Mouse (Mus musculus) spleen, postnatal 10 days (tissue): ENCODE measurements at regions not wholly inside any gene's neighbourhood (a gene's known extent, or its start where the extent isn't known, plus 50 kb on each side); places are given as distances from the start of the nearest gene placed in this dataset.

Source experiments
- DNase-seq, 2 experiments: peaks; one replicate each; pipeline ENCODE4 v3.0.0; 2021 to 2022; ENCODE audit warnings: low spot score in 2 of 2

DNA sequence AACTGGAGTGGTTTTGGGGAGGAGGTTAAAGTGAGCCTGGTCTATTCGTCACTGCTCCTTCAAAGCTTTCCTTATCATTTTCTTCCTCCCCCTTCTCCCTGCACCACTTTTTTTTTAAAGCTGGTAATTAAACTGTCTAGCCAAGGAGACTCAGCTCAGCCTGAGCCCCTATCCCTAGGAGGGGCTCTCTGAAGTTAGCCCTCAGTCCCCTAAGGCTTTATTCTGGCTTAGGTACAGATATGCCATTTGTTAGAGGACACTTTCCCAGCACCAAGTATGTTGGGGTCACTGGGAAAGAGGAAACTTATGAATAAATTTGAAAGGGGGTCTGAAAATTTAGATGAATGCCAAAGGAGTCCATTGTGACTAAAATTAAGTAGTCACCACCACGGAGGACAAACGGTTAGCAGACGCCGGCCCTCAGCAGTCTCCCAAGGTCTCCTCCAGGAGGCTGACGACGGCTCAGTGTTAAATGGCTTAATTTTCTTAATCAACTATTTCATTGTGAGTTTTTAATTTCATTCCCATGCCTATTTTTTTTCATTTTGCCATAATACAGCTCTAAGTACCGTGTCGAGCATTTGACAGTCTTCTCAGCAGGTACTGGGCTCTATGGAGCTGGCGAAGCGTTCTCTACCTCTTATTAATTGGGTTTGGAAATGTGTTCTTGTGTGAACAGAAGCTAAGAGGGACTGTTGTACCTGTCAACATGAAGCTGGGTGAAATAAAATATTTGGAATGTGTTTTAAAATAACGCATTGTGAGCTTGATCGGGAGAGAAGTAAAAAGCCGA lies 370.6 kb upstream of the Cited2 start:
- DNase-seq = no peak

DNA sequence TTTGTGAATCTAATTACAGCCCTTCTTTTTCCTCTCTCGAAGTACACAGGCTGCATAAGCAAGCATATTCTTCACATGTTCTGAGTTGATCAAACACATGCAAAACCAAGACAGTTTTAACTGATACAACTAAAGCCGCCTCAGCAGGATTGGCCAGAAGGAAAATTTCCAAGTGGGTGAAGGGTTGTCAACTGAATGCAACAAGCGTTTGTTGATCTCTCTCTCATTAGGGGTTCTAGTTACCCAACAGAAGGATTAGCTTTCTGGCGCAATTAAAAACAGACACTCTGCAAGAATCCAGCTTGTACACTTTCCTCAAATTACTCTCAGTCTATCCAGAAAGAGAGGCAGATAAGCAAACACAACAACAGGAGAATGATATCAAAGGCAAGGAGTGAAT lies 367.5 kb upstream of the Cited2 start:
- no peak for DNase-seq

DNA sequence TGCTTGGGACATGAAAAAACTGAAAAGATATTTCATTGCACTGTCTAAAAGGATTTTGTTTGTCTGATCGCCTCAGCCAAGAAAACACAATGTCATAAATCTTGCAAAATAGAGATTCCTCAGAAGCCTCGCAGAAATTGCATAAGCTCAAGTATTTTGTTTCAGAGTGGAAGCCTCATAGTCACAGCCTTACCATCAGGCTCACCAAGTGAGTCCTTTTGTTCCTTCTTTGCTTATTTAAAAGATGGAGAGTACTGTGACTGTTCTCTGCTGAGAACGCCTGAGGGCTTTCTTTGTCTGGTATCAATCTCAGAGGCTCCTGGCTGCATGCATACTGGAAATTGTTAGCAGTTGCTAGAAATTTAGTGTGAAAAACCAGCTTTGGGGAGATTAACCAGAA lies 367.0 kb upstream of the Cited2 start:
- DNase-seq = no peak

DNA sequence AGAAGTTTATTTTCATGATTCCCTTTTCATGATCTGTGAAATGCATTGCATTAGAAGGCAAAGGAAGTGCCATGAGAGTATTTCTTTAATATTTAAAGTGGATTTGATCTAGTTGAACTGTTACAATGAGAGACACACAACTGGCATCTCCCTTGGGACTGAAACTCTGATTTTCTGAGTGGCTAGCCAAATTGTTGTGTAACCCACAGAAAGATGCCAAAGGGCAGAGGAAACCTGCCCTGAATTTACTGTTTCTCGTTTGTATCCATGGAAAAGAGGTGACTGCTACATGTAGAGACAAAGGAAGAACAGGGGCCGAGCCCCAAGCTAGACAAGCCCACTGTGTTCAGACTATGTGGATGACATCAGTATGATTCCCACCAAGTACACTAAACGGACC lies 360.4 kb upstream of the Cited2 start:
- no peak for DNase-seq

DNA sequence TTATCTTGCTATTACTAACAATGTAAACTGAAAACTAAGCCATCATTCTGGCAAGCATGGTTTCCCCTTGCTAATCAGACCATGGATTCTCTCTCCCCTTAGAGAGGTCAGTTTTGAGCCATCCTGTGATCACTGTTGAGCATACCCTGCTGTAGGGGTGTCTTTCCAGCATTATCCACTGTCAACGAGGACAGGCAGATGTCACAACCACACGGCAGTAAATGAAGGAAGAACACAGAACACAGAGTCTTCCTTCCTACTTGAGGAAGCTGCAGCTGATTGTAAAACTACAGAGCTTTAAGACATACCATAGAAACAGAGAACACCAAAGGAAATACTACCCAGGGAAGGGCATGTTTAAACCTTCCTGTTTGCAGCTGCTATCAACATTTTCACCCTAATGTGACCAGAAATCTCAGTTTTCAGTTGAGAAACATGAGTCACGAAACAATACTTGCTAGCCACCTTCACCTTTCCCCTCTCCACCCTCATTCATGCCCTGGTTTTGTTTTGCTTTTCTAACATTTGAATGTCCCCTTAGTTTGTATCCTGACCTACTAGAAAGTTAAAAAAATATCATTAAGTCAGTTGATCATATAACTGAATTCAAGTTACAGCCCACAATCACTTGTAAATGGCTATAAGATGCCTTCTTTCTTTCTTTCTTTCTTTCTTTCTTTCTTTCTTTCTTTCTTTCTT lies 356.8 kb upstream of the Cited2 start:
- no peak for DNase-seq

DNA sequence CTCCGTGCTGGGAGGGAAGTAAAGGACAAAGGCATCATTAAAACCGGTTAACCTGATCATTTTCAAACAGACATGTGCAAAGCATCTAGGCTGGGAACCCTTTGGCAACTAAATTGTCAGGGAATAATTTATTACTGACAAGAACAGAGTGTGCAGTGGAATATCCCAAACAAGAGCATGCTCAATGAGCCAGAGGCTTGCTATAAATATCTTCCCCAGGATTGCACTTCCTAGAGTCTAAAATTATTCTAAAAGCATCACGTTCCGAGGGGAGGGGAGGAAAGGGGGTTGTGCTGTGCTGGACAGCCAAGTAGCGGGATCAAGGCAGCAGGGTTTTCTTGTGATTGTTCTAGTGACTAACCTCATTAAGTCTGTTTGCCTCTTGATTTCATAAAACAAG lies 356.0 kb upstream of the Cited2 start:
- DNase-seq = no peak

DNA sequence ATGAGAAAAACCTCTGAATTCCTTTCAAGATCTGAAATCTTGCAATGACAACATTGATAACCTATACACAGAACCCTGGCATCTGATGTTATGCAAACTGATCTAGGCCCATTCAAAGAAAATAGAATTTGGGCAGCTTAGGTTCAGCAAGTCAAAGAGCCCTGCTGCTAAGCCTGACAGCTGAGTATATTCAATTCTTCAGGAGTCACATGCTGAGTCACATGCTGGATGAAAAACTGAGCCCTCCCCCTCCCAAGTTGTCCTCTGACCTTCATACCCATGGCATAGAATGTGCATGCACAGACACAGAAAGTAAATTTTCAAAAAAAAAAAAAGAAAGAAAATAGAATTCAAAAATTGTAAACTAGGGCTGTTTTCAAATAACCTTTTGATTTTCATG lies 355.6 kb upstream of the Cited2 start:
- no peak for DNase-seq

DNA sequence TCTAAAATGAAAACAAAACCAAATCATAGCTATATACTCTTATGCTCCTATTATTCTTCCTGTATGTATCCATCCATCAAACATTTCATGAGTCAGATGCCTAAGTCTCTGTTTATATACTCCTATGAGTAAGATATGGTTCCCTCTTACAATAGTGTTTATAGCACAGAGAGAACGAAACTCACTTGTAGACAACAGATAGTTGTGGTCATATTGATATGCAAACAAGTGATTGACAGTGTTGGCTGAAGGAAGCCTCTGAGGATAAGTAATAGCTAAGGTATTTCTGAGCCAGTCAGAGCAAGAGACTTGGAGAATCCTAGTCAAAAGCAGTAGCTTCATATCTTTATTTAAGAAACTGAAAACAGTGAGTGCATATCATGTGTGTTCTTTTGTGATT lies 354.4 kb upstream of the Cited2 start:
- DNase-seq = no peak

DNA sequence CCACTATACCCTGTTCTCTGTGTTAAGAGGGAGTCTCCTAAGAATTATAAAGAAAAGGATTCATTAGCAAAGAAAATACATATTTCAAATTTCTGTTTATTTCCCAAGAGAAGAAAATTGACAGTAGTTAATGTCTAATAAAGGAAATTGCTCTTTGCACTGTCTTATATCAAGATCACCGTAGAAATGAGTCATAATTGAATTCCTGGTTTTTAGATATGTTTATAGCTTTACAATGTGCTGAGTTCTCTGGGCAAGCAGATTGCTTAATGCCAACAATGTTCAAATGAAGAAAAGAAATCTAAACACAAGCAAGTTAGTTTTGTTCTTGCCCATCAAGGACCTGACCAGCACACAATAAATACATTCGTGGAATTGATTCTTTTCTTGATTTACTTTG lies 350.1 kb upstream of the Cited2 start:
- no peak for DNase-seq

DNA sequence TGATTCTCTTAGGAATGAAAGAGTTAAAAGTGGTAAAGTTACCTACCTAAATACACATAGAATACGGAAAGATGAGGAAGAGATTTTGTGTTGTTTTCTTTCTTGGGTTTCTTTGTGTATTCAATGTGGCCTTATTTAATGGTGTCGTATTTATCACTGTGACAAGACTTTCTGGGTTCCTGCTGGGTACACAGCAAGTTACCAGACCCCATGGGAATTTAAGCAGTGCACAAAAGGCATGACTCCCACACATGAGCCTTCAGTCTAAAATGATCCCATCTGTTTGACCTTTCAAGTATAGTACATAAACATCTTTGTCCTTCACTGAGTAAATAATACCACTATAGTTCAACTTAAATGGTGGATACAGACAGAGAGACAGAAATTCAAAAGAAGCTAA lies 349.0 kb upstream of the Cited2 start:
- DNase-seq = no peak

DNA sequence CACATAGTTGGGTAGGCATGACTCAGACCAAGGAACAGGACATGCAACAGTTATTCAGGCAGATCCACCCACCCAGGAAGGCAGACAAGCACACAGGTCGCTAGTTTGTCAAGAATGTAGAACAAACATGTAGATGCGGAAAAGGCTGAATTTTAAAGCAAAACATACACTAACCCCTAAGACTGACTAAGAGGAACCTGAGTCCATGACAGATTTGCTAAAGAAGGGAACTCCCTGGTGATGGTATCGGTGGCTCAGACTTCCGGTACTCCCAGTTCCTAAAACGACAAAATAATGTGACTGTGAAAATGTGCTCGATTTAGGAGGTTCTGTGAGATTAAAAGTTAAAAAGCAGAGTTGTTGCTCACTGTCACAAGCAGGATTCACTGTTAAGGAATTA lies 340.0 kb upstream of the Cited2 start:
- DNase-seq = no peak

DNA sequence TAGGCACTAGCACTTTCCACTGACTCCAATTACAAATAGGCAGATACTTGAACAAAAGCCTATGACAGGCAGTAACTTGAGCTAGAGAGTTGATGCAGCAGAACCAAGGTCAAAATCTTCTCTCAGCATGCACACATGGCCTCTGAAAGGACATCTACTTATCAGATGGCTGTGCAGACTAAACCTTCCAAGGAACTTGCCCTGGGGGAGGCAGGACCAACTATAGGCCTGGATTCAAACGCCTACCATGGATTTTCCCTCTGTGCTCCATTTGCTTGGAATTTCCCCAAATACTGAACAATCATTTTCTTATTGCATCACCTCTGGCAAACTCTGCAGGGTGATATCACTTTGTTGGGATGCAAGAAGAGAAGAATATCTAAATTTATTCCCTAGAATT lies 337.8 kb upstream of the Cited2 start:
- no peak for DNase-seq

DNA sequence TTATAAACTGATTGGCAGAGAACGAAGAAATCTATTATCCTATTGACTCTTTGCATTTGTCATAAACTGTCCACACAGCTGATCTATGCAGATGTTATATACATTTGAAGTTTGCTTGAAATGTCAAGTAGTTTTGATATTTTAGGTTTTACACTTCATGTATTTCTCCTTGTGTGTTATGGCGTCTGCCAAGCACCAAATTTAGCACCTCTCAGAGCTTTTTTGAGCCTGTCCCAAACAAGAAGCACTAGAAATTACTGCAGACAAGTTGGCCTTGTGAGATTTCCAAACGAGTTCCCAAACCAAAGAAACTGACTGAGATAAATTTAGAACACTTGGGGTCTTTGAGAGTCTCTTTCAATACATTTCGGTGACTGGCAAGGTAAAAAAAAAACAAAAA lies 335.7 kb upstream of the Cited2 start:
- no peak for DNase-seq

DNA sequence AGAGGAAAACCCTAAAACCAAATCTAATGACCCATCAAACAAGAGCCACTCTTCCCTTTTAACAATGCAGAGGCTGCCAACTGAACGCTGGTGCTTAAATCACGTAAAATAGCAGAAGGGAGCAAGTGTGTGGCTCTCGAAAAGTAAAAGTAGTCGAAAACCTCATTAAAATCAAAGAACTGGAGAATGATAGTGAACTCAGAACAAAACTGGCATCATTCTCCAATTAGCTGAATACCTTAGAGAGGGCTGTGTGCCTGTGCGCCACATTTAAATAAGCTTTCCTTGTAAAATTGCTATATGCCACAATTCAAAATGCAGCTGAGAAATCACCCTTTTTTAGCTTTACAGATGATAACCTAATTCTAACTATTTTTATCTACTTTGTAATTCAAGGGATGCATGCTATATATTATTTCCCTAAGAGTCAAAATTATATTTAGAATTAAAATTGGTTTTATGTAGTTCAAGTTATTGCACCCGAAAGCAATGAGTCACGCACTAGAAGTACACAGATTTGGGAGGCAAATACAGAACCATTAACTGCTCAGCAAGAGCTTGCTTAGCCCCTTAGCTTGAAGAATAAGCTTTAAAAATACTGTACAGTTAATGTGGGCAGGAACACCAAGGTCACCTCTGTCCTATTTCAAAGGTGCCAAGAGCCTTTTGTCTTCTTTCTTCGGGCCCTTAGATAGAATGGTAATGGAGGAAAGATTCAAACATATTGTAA lies 327.4 kb upstream of the Cited2 start:
- DNase-seq = no peak

DNA sequence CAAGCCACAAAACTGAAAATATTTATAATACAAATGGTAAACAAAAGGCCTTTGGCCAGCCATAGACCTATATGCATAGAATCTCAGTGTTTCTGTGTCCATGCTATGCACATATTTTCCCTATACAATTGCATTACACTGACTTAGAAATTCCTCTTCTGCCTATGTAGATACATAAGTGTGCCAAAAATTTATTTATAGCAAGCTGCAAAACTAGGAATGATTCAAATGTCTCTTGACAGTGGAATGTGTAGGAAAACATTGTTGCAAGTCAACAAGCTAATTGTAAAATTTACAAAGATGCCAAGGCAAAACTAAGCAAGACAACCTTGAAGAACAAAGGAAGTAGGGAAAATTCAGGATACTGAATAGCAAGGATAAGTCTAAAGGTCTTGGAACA lies 319.1 kb upstream of the Cited2 start:
- DNase-seq = no peak

DNA sequence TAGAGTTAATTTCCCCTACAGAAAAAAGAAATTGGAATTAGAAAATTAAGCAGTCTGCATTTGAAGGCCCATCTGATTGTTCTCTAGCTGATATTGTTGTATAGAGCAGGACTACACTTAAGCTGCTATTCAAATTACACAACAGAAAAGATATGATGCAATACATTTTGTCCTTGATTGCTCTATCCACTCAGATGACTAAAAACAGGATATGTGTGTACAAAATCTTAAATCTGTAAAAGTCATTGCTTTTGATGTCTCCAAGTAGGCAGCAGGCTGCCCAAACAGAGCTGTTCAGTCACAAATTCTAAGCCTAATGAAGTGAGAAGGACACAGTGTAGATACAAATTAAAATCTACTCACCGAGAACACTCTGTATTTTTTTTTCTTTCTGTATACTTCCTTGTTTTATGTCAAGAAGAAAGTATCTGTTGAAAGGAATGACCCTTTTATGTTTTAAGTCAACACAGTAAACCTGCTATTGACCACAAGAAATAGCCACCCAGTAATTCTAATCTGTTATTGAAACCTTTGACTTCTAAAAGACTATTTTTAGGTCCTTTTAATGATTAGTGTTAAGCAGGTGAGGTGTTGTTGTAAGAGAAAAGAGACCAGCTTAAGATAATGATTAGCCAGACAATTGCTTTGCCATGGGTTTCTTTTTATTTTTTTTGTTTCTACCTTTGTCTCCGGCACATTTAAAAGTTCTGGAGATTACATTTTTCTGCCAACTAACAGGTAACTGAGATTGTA lies 315.0 kb upstream of the Cited2 start:
- no peak for DNase-seq

DNA sequence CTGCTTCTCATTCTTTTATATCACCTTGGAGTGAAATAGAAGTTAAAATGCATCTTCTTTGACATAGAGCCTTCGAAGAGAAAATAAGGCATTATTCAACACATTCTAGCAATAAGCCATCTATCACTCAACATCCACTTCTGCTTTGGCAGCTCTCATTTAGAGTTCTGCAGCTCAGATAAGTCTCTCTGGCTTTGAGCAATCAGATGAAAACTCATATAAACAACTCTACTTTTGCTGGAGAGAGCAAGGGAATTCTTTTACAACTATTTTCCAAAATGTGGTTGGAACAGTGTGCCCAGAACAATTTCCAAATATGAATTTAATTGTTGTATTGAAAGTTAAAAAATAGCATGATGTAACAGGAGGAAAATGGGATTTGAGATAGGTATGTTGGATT lies 314.2 kb upstream of the Cited2 start:
- no peak for DNase-seq

DNA sequence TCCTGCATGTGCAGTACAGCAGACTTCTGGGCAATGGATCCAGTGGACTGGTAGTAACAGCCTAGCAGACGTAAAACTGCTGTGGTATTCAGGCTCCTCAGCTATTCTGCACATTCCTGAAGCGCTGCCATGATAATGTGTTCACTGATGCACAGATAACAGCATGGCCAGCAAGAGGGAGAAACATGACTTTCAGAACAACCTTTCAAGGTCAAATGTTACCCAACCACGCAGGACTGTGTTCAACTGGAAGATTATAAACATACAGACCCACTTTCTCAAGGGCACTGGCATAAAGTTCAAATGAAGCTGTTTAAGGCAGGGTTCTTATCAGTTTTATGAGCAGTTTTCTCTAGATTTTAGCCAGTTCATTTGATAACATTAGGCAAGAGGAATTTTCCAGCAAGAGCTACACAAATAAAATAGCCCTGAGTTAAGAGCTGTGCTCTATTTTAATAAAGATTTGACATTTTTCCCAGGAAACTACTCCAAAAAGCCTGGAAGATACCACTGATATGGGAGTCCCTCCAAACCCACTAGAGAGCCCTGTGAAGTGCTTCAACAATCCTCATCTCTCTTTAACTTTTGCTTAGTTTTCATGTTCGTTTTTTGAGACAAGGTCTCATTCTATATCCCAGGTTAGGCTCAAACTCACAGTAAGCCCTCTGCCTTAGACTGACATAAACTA lies 311.6 kb upstream of the Cited2 start:
- no peak for DNase-seq

DNA sequence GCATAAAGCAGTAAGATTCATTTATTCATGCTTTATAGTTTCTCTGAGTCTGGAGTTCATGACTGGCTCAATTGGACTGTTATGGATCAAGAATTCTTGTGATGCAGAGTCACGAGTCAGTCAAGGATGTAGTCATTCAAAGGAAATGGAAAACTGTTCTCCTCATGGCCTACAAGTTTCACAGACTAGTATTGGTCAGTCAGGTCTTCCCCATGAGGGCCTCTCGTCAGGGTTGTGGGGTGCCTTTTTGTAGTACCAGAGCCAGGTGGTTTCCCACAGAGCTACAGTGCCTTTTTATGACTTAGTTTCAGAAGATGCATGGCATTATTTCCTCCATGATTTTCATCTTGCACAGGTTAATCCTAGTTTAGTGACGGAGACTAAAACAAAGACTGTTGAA lies 307.9 kb upstream of the Cited2 start:
- no peak for DNase-seq

DNA sequence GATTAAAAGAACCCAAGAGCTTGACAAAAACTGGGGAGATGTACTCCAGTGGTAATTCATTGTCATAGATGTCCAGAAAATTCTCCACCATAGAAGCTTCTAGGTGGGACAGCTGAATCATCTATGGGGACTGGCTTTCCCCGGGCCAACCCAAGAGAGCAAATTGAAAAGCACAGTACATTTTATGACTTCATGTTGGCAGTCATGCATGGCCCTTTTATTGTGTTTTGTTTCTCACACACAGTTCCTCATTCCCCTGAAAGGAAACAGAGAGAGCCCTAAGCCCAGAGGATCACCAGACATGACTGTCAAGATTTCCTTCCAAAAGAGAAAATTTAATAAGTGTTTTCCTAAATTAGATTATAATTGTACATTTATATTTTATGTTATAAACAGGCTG lies 306.9 kb upstream of the Cited2 start:
- DNase-seq = no peak

DNA sequence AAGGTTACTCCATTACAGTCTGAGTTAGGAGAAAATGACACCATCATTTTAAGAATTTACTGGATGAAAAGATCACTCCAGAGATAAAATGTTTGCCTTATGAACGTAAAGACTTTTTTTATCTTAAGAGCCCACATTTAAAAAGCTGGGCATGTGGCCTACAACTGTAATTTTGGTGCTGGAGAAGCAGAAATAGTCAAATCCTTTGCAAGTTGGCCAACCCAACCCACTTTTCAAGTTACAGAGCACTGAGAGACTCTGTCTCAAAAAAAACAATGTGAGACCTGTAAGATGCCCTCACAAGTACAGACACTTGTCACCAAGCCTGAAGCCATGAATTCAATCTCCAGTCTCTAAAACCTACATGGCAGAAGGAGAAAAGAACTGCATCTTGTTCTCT lies 305.6 kb upstream of the Cited2 start:
- DNase-seq = no peak

DNA sequence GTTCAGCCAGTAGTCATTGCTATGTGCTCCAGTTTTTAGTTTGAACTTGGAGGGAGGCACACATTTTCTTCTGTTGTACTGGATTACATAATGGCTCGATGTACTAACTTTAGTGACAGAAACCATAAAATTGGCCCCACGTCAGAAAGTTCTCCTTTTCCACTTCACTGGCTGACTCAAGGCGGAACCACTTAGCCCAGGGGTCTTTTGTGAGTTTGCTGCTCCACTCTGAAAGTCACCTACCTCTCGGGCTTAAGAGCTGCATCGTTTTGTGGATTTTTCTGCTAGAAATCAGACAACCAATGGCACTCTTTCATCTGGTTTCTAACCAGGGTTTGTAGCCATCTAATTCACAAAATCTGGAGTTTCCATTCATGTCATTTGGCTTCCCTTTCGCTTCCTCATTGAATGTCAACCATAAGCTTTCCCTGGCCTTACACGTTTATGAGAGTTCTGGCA lies 304.8 kb upstream of the Cited2 start:
- DNase-seq = peak in 1 of 2 experiments; percentile 29
